Mouse (Mus musculus) liver, adult 2 months (tissue): Measurements from ENCODE around the gene Hsd11b2. TPM values are rescaled to one million over a fixed set of nuclear protein-coding genes. Genes with fewer than 3 reads are reported as not detected.

Experiments used
- DNase-seq: peaks from one replicate; pipeline ENCODE4 v3.0.0-alpha.2; 2011; ENCODE audit warnings: low read depth, low spot score; ENCODE audit errors: extremely low read depth
- H3K27ac ChIP-seq: fragments of 200-500 bp; replicated peaks from 2 replicates; pipeline ENCODE4 v1.5.1; 2012; ENCODE audit warnings: low read depth, mild to moderate bottlenecking, control low read depth, inconsistent platforms, low read length; ENCODE audit not compliant: insufficient read depth
- H3K27me3 ChIP-seq: fragments of 200-500 bp; 2 replicates; pipeline ENCODE4 v1.6.1; 2012; ENCODE audit warnings: mild to moderate bottlenecking, moderate library complexity, low read length, inconsistent platforms; ENCODE audit not compliant: control insufficient read depth, insufficient read depth
- H3K36me3 ChIP-seq: fragments of 200-500 bp; 2 replicates; pipeline ENCODE4 v1.6.1; 2012; ENCODE audit warnings: low read length, inconsistent platforms; ENCODE audit not compliant: control insufficient read depth, insufficient read depth
- H3K4me1 ChIP-seq: fragments of 200-500 bp; 2 replicates; pipeline ENCODE4 v1.6.1; 2011; ENCODE audit warnings: low read length; ENCODE audit not compliant: control insufficient read depth, insufficient read depth
- H3K4me3 ChIP-seq: fragments of 200-500 bp; 2 replicates; pipeline ENCODE4 v1.5.1; 2011; ENCODE audit warnings: low read depth, mild to moderate bottlenecking, control low read depth, low read length, moderate library complexity; ENCODE audit not compliant: insufficient read depth
- H3K79me2 ChIP-seq: fragments of 200-500 bp; 2 replicates; pipeline ENCODE4 v1.6.1; 2012; ENCODE audit warnings: inconsistent platforms, mild to moderate bottlenecking, low read length, moderate library complexity; ENCODE audit not compliant: control insufficient read depth, insufficient read depth
- H3K9ac ChIP-seq: fragments of 200-500 bp; 2 replicates; pipeline ENCODE4 v1.6.1; 2012; ENCODE audit warnings: low read depth, mild to moderate bottlenecking, control low read depth, inconsistent platforms, low read length
- CTCF ChIP-seq: fragments of 200-500 bp; IDR thresholded peaks from 2 replicates; pipeline ENCODE4 v1.5.1; 2011; ENCODE audit warnings: low read depth, low read length, control low read depth
- POLR2A ChIP-seq: fragments of 200-500 bp; IDR thresholded peaks from 2 replicates; pipeline ENCODE4 v1.6.1; 2011; ENCODE audit warnings: low read length, control low read depth; ENCODE audit not compliant: insufficient read depth; ENCODE audit errors: extremely low read depth
- WGBS: fragments of 180-500 bp; shearing (Covaris S2); methylation state at CpG from one replicate; pipeline ENCODE4 v1.1.7; 2018; 5-methylcytosine and 5-hydroxymethylcytosine counted together
- polyA plus RNA-seq: library from polyadenylated mRNA; depleted of rRNA; stranded (reverse); fragments of >200 nt; gene quantifications from 2 replicates; pipeline ENCODE4 v1.2.3, GENCODE M21; 2012
- total RNA-seq: library from RNA; depleted of rRNA; stranded (reverse); fragments of >200 nt; gene quantifications from 2 replicates; pipeline ENCODE4 v1.2.3, GENCODE M21; 2014

The Hsd11b2 gene
- total and polyA plus RNA-seq, 2 experiments: 0.09 TPM; not detected in 1

- DNase-seq: no peak
- H3K36me3 ChIP-seq: peaks cover 22% of the 10 kb centered on the region
- H3K27ac ChIP-seq: no peak overlapping the region
- no peak overlapping the region for H3K4me3 ChIP-seq
- no peaks in the 10 kb centered on the region for H3K27me3 ChIP-seq
- 90% methylated on average over 2 of the region's 2 CpGs for WGBS
- TF ChIP-seq POLR2A (no peak), CTCF (no peak)
- H3K9ac ChIP-seq: no peak overlapping the region
- peaks cover 22% of the 10 kb centered on the region for H3K4me1 ChIP-seq
- peaks cover 27% of the 10 kb centered on the region; the same call in 1 of the 2 replicates for H3K79me2 ChIP-seq
Observed at GRCm38 (mm10) chr8:105542808-105543207, 24.3 kb downstream of the Hsd11b2 start.

GRCm38 (mm10) chr8:105543703-105544102, 25.1 kb downstream of the Hsd11b2 start:
- no peak for DNase-seq
- H3K9ac ChIP-seq: no peak overlapping the region
- 25% methylated on average over 1 of the region's 1 CpGs for WGBS

GRCm38 (mm10) chr8:105544544-105545205, 26.1 kb downstream of the Hsd11b2 start:
- H3K27me3 ChIP-seq: no peaks in the 10 kb centered on the region
- WGBS: 62% methylated on average over 7 of the region's 7 CpGs
- H3K4me3 ChIP-seq: no peak overlapping the region
- peaks cover 24% of the 10 kb centered on the region; the same call in 1 of the 2 replicates for H3K79me2 ChIP-seq
- no peak overlapping the region for H3K9ac ChIP-seq
- TF ChIP-seq CTCF (no peak), POLR2A (no peak)
- H3K27ac ChIP-seq: 0 out of 2 replicates have a peak overlapping the region, but pooled peaks have one; percentile 8
- peaks cover 25% of the 10 kb centered on the region for H3K4me1 ChIP-seq
- no peak for DNase-seq
- peaks cover 4% of the 10 kb centered on the region; the same call in 1 of the 2 replicates for H3K36me3 ChIP-seq

More at GRCm38 (mm10) chr8:105543703-105544102, 25.1 kb downstream of the Hsd11b2 start:
- H3K4me1 ChIP-seq: peaks cover 22% of the 10 kb centered on the region
- no peak for TF ChIP-seq CTCF
- TF ChIP-seq POLR2A: no peak
- H3K36me3 ChIP-seq: peaks cover 13% of the 10 kb centered on the region
- peaks cover 29% of the 10 kb centered on the region; the same call in 1 of the 2 replicates for H3K79me2 ChIP-seq
- 0 out of 2 replicates have a peak overlapping the region, but pooled peaks have one; percentile 15 for H3K27ac ChIP-seq
- no peak overlapping the region for H3K4me3 ChIP-seq
- H3K27me3 ChIP-seq: no peaks in the 10 kb centered on the region

- H3K9ac ChIP-seq: no peak overlapping the region
- peaks cover 31% of the 10 kb centered on the region for H3K4me1 ChIP-seq
- 75% methylated on average over 3 of the region's 3 CpGs for WGBS
Observed at GRCm38 (mm10) chr8:105545249-105545648, 26.7 kb downstream of the Hsd11b2 start.

GRCm38 (mm10) chr8:105546384-105547350, 28.1 kb downstream of the Hsd11b2 start:
- Histone ChIP-seq H3K27me3 (no peaks in the 10 kb centered on the region), H3K79me2 (peaks cover 34% of the 10 kb centered on the region; the same call in 1 of the 2 replicates), H3K27ac (0 out of 2 replicates have a peak overlapping the region, but pooled peaks have one; percentile 28), H3K4me1 (peaks cover 35% of the 10 kb centered on the region), H3K4me3 (no peak overlapping the region), H3K36me3 (peaks cover 4% of the 10 kb centered on the region; the same call in 1 of the 2 replicates), H3K9ac (no peak overlapping the region)
- WGBS: 35% methylated on average over 6 of the region's 6 CpGs
- TF ChIP-seq POLR2A (no peak), CTCF (no peak)
- DNase-seq: peak; percentile 57

More at GRCm38 (mm10) chr8:105545249-105545648, 26.7 kb downstream of the Hsd11b2 start:
- no peak for TF ChIP-seq POLR2A
- TF ChIP-seq CTCF: no peak
- DNase-seq: no peak
- no peak overlapping the region for H3K4me3 ChIP-seq
- peaks cover 4% of the 10 kb centered on the region; the same call in 1 of the 2 replicates for H3K36me3 ChIP-seq
- peaks cover 28% of the 10 kb centered on the region; the same call in 1 of the 2 replicates for H3K79me2 ChIP-seq
- H3K27ac ChIP-seq: no peak overlapping the region
- no peaks in the 10 kb centered on the region for H3K27me3 ChIP-seq
